In genomic region chr8:40193148-40193547, GRCm38 (mm10) we compare ENCODE assay signal across 25 mouse cellular contexts.
"Had no signal": no experiment of that assay in that cellular context is flagged by ENCODE, and none has a peak within 500 bp of the region (broad histone marks: within the 10 kb centered on the region; RNA-seq: fewer than 3 reads in every experiment).

No protein-coding gene starts in this region.

- H3K27ac ChIP-seq: gastrocnemius, adult 2 months; heart, embryonic 10.5 days; hindbrain, embryonic 10.5 days; hindbrain, embryonic 12.5 days; hindbrain, embryonic 14.5 days; intestine, embryonic 15.5 days; layer of hippocampus, adult 2 months; left cerebral cortex, adult 2 months; limb, embryonic 13.5 days; limb, embryonic 15.5 days had no signal

- DNase-seq: gastrocnemius, adult 2 months; gastrocnemius, postnatal 10 days; gastrocnemius, postnatal 25 days; heart, adult 18-20 months; heart, postnatal 10 days; heart, postnatal 4 days; kidney, adult 18-20 months; kidney, adult 8-10 months; kidney, postnatal 10 days; kidney, postnatal 25 days; kidney, postnatal 4 days; left cerebral cortex, postnatal 4 days had no signal

- H3K4me1 ChIP-seq: heart, embryonic 10.5 days; heart, embryonic 12.5 days; hindbrain, embryonic 10.5 days; hindbrain, embryonic 12.5 days; intestine, embryonic 15.5 days; limb, embryonic 13.5 days; limb, embryonic 15.5 days had no signal

- H3K9me3 ChIP-seq: heart, embryonic 10.5 days; heart, embryonic 12.5 days; hindbrain, embryonic 10.5 days; hindbrain, embryonic 12.5 days; intestine, embryonic 15.5 days; limb, embryonic 13.5 days; limb, embryonic 15.5 days had no signal

- H3K9ac ChIP-seq: heart, embryonic 12.5 days; hindbrain, embryonic 12.5 days; hindbrain, embryonic 14.5 days; intestine, embryonic 15.5 days; limb, embryonic 13.5 days; limb, embryonic 15.5 days had no signal

- ATAC-seq: hindbrain, embryonic 16.5 days; inflammation-experienced regulatory T-cells, adult 6 months; intestine, embryonic 15.5 days; intestine, postnatal 0 days had no signal

- H3K36me3 ChIP-seq: heart, embryonic 10.5 days; heart, embryonic 12.5 days; hindbrain, embryonic 10.5 days; hindbrain, embryonic 12.5 days; intestine, embryonic 15.5 days; limb, embryonic 13.5 days; limb, embryonic 15.5 days had no signal

- H3K4me3 ChIP-seq: gastrocnemius, adult 2 months; heart, embryonic 10.5 days; heart, embryonic 12.5 days; hindbrain, embryonic 10.5 days; hindbrain, embryonic 12.5 days; intestine, embryonic 15.5 days; layer of hippocampus, adult 2 months; left cerebral cortex, adult 2 months; limb, embryonic 13.5 days; limb, embryonic 15.5 days had no signal

- H3K4me2 ChIP-seq: heart, embryonic 12.5 days; hindbrain, embryonic 12.5 days; hindbrain, embryonic 14.5 days; intestine, embryonic 15.5 days; limb, embryonic 13.5 days; limb, embryonic 15.5 days had no signal

- H3K27me3 ChIP-seq: heart, embryonic 12.5 days; hindbrain, embryonic 12.5 days; intestine, embryonic 15.5 days; limb, embryonic 13.5 days; limb, embryonic 15.5 days had no signal
